Mouse (Mus musculus) mammary gland, adult 2 months (tissue): ENCODE measurements around the gene Gm14403. TPM values are rescaled to one million over a fixed set of nuclear protein-coding genes. Genes with fewer than 3 reads are reported as not detected.

Experiments used
- polyA plus RNA-seq: library from polyadenylated mRNA; depleted of rRNA; stranded (reverse); fragments of >200 nt; gene quantifications from 2 replicates; pipeline ENCODE4 v1.2.3, GENCODE M21; 2012; ENCODE audit warnings: low replicate concordance; rRNA removed

Gene Gm14403
- polyA plus RNA-seq = 0.54 and 3.1 TPM in 2 replicates

GRCm38 (mm10) chr2:177498067-177498466 is at the start of gene Gm14403:
TSS of gene Gm14403 (plus strand) at chr2:177498215.

GRCm38 (mm10) chr2:177464676-177465075 is 33.3 kb upstream of the Gm14403 start, which contains the start of gene Zfp970:
TSS of gene Zfp970 (plus strand) at chr2:177464733.

Other genes with a start within 250 kb of the Gm14403 start
- not detected in 2 replicates for gene Gm14409, start 231.2 kb upstream of the Gm14403 start, polyA plus RNA-seq
- gene Gm14412, start 173.9 kb upstream of the Gm14403 start, polyA plus RNA-seq = 0.11 TPM in 1 of 2 replicates, not detected in the other
- gene Gm14418, start 99.9 kb upstream of the Gm14403 start, polyA plus RNA-seq = 0.60 and 3.1 TPM in 2 replicates
- 1.6 and 7.4 TPM in 2 replicates for gene Zfp970, start 33.5 kb upstream of the Gm14403 start, polyA plus RNA-seq
- gene Gm14406, start 80.0 kb downstream of the Gm14403 start, polyA plus RNA-seq = not detected in 2 replicates